31 mouse cellular contexts compared by ENCODE assay signal in the genomic region with DNA sequence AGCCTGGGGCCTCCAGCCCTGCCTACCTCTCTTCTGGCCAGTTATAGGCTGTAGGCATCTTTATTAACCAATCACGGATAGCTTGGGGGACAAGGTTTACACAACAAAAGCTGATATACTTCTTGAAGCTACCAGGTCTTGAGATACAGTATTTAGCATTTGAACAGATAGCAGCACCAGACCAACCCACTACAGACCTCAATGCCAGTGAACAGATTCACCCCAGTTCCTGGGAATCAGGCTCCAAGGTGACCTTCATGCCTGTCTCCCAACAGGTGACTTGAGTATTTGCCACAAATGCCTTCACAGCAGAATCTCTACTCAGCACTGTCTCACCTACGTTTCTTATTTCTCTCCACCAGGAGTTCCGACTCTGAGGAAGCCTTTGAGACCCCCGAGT. TPM values are rescaled to one million over a fixed set of nuclear protein-coding genes. Genes with fewer than 3 reads are reported as not detected.
DNase-seq lines count a peak whose midpoint lies in the region; ATAC-seq and TF ChIP-seq lines count a peak whose summit lies in the region.
"Had no signal": no experiment of that assay in that cellular context is flagged by ENCODE, and none has a peak within 500 bp of the region (broad histone marks: within the 10 kb centered on the region; RNA-seq: fewer than 3 reads in every experiment).

No protein-coding gene starts in this region.

- peak overlapping the region; percentile 16; the same call in 1 of the 2 replicates for H3K27ac ChIP-seq in gastrocnemius, adult 2 months
- 0 out of 2 replicates have a peak overlapping the region, but pooled peaks have one; percentile 5 for H3K27ac ChIP-seq in ES-E14 (ENCODE audit: insufficient read depth, low read depth, low read length, poor library complexity, severe bottlenecking)
- no peak overlapping the region for H3K27ac ChIP-seq in hindbrain, embryonic 16.5 days (ENCODE audit: low read depth, low read length)
- H3K27ac ChIP-seq: embryonic facial prominence, embryonic 10.5 days; embryonic facial prominence, embryonic 13.5 days; forebrain, embryonic 12.5 days; forebrain, embryonic 15.5 days; heart, embryonic 15.5 days; hindbrain, embryonic 10.5 days; hindbrain, embryonic 13.5 days; hindbrain, postnatal 0 days had no signal

- peaks cover 49% of the 10 kb centered on the region for H3K36me3 ChIP-seq in E14TG2a.4 (ENCODE audit: insufficient read depth, low read length)
- H3K36me3 ChIP-seq in ES-E14 (ENCODE audit: control insufficient read depth, insufficient read depth, low read length, poor library complexity, severe bottlenecking): peaks cover 13% of the 10 kb centered on the region; the same call in 1 of the 2 replicates
- 0 out of 2 replicates have a peak, but pooled peaks cover 5% of the 10 kb centered on the region for H3K36me3 ChIP-seq in hindbrain, embryonic 16.5 days (ENCODE audit: control insufficient read depth, insufficient read depth, low read length)

- intact Hi-C loops in gastrocnemius, adult 2 months (cut with DNase I): no loop called here

- no peak for DNase-seq in gastrocnemius, adult 2 months
- DNase-seq in gastrocnemius, adult 8-10 months (ENCODE audit: low spot score in 2 of 2): no peak
- DNase-seq in ES-E14 (ENCODE audit: low read depth, low spot score): no peak
- DNase-seq in spleen, postnatal 4 days (ENCODE audit: low spot score in 2 of 2): no peak
- DNase-seq: adrenal gland, postnatal 10 days; adrenal gland, postnatal 36 days; B cell, adult 2 months; cerebellum, adult 2 months; cerebellum, postnatal 10 days; cerebellum, postnatal 36 days; embryo, embryonic 11 days; gastrocnemius, postnatal 14 days; heart, adult 18-20 months; heart, postnatal 10 days; heart, postnatal 36 days; kidney, adult 2 months had no signal

- no peak overlapping the region for H3K4me3 ChIP-seq in gastrocnemius, adult 2 months
- peak overlapping the region; percentile 45; the same call in 1 of the 2 replicates for H3K4me3 ChIP-seq in E14TG2a.4 (replicated peaks; ENCODE audit: low read length)
- no peak overlapping the region for H3K4me3 ChIP-seq in ES-E14 (ENCODE audit: insufficient read depth in 1 of 2, low read depth in 1 of 2, low read length in 2 of 2, poor library complexity in 1 of 2, severe bottlenecking in 1 of 2)
- no peak overlapping the region for H3K4me3 ChIP-seq in hindbrain, embryonic 16.5 days (ENCODE audit: low read length)
- H3K4me3 ChIP-seq: embryonic facial prominence, embryonic 10.5 days; embryonic facial prominence, embryonic 13.5 days; erythroblast, embryonic 14.5 days; forebrain, embryonic 12.5 days; forebrain, embryonic 15.5 days; heart, embryonic 12.5 days; heart, embryonic 15.5 days; hindbrain, embryonic 10.5 days; hindbrain, embryonic 13.5 days had no signal

- peaks cover 99% of the 10 kb centered on the region for H3K4me1 ChIP-seq in E14TG2a.4 (replicated peaks; ENCODE audit: low read depth, low read length)
- H3K4me1 ChIP-seq in ES-E14 (ENCODE audit: control insufficient read depth in 2 of 2, insufficient read depth in 2 of 2, low read length in 2 of 2, poor library complexity in 1 of 2): peaks cover 18 to 40% of the 10 kb centered on the region in 2 experiments
- H3K4me1 ChIP-seq in hindbrain, embryonic 16.5 days (ENCODE audit: control insufficient read depth, insufficient read depth, low read depth, low read length): peaks cover 23% of the 10 kb centered on the region

- no peak for TF ChIP-seq CTCF in gastrocnemius, adult 2 months (IDR thresholded peaks at IDR 0.05)
- TF ChIP-seq CTCF in E14TG2a.4 (conservative IDR thresholded peaks at IDR 0.05; ENCODE audit: low read length): no peak

- ATAC-seq in hindbrain, embryonic 16.5 days: no peak
- ATAC-seq: forebrain, embryonic 15.5 days; hindbrain, postnatal 0 days; inflammation-experienced regulatory T-cells, adult 6 months; intestine, embryonic 16.5 days had no signal

- no peak overlapping the region for H3K9ac ChIP-seq in ES-E14 (ENCODE audit: insufficient read depth, low read depth, low read length, poor library complexity, severe bottlenecking)
- H3K9ac ChIP-seq in hindbrain, embryonic 16.5 days (ENCODE audit: low read depth, low read length): no peak overlapping the region
- H3K9ac ChIP-seq: embryonic facial prominence, embryonic 13.5 days; forebrain, embryonic 12.5 days; forebrain, embryonic 15.5 days; heart, embryonic 12.5 days; heart, embryonic 15.5 days; hindbrain, embryonic 13.5 days had no signal

- no peak overlapping the region for H3K4me2 ChIP-seq in hindbrain, embryonic 16.5 days (ENCODE audit: low read length)
- H3K4me2 ChIP-seq: embryonic facial prominence, embryonic 13.5 days; forebrain, embryonic 12.5 days; forebrain, embryonic 15.5 days; heart, embryonic 12.5 days; heart, embryonic 15.5 days; hindbrain, embryonic 13.5 days had no signal

- H3K27me3 ChIP-seq in E14TG2a.4 (ENCODE audit: insufficient read depth, low read length): no peaks in the 10 kb centered on the region
- H3K27me3 ChIP-seq in hindbrain, embryonic 16.5 days (replicated peaks; ENCODE audit: control insufficient read depth, insufficient read depth, low read length): no peaks in the 10 kb centered on the region
- H3K27me3 ChIP-seq: embryonic facial prominence, embryonic 13.5 days; forebrain, embryonic 12.5 days; forebrain, embryonic 15.5 days; heart, embryonic 12.5 days; heart, embryonic 15.5 days; hindbrain, embryonic 13.5 days had no signal

- in situ Hi-C loops in ES-E14 (cut with MboI; ENCODE audit: low sequenced_read_pairs in 2 of 2, unreplicated experiment in 2 of 2): no loop called here

- H3K9me3 ChIP-seq in E14TG2a.4 (ENCODE audit: low read length) (no peaks in the 10 kb centered on the region), ES-E14 (ENCODE audit: control insufficient read depth, insufficient read depth, low read depth, low read length) (no peaks in the 10 kb centered on the region)
- no peaks in the 10 kb centered on the region for H3K9me3 ChIP-seq in hindbrain, embryonic 16.5 days (ENCODE audit: control insufficient read depth, low read length)
- H3K9me3 ChIP-seq: embryonic facial prominence, embryonic 10.5 days; embryonic facial prominence, embryonic 13.5 days; forebrain, embryonic 12.5 days; forebrain, embryonic 15.5 days; heart, embryonic 12.5 days; heart, embryonic 15.5 days; hindbrain, embryonic 10.5 days; hindbrain, embryonic 13.5 days had no signal

- 93% methylated on average over 4 of the region's 4 CpGs for WGBS in hindbrain, embryonic 16.5 days

TF ChIP-seq in ES-E14, 5 proteins besides CTCF, POLR2A, EP300 and RAD21:
- TF ChIP-seq MAFK (IDR thresholded peaks at IDR 0.05; ENCODE audit: insufficient read depth, low read depth, low read length) (peak; percentile 38; the same call in 1 of the 2 replicates), HCFC1 (IDR thresholded peaks at IDR 0.05; ENCODE audit: borderline replicate concordance, insufficient read depth, low read length) (no peak)

RNA-seq across cellular contexts. Expression of a gene that starts 57.5 kb away (rescaled TPM):
- total RNA-seq in gastrocnemius, adult 2 months (2021): not detected
- total RNA-seq in gastrocnemius, adult 8-10 months (2022): under 1 TPM in 1 of 4 experiments, not detected in 3; 0.21 TPM
- 0.09 TPM in 1 of 2 replicates, not detected in the other for total RNA-seq in ES-E14 (2012; rRNA removed)
- polyA plus RNA-seq in hindbrain, embryonic 16.5 days (2015; fragmentation: Nextera tagmentation; extraction: Ambion mirVana): not detected in 2 replicates
- total RNA-seq: adrenal gland, adult 18-20 months; adrenal gland, postnatal 36 days; heart, postnatal 36 days; hindbrain, postnatal 0 days had no signal
- polyA plus RNA-seq: embryonic facial prominence, embryonic 13.5 days; erythroblast, embryonic 14.5 days; forebrain, embryonic 12.5 days; forebrain, embryonic 15.5 days; hindbrain, embryonic 10.5 days had no signal
